Mouse (Mus musculus) heart, postnatal 0 days (tissue): ENCODE measurements around the gene Cfdp1. TPM values are rescaled to one million over a fixed set of nuclear protein-coding genes. Genes with fewer than 3 reads are reported as not detected.

Experiments used
- ATAC-seq: fragments of 200-750 bp; cut with Nextera tagmentation; 2 replicates; pipeline ENCODE4 v1.8.0; 2017; ENCODE audit warnings: low read depth, moderate number of reproducible peaks, moderate library complexity; ENCODE audit not compliant: insufficient read depth
- DNase-seq: peaks from one replicate; pipeline ENCODE4 v3.0.0-alpha.2; 2016; ENCODE audit warnings: low spot score
- H3K27ac ChIP-seq: fragments of 300-500 bp; sonication (generic); 2 replicates; pipeline ENCODE4 v1.5.1; 2014; ENCODE audit warnings: low read depth, mild to moderate bottlenecking
- H3K27me3 ChIP-seq: fragments of 300-500 bp; sonication (generic); 2 replicates; pipeline ENCODE4 v1.6.1; 2014; ENCODE audit warnings: low read length, mixed read lengths; ENCODE audit not compliant: control insufficient read depth, insufficient read depth
- H3K36me3 ChIP-seq: fragments of 300-500 bp; sonication (generic); replicated peaks from 2 replicates; pipeline ENCODE4 v1.6.1; 2014; ENCODE audit warnings: low read length, mixed read lengths; ENCODE audit not compliant: control insufficient read depth, insufficient read depth
- H3K4me1 ChIP-seq: fragments of 300-500 bp; sonication (generic); 2 replicates; pipeline ENCODE4 v1.6.1; 2014; ENCODE audit warnings: antibody characterized with exemption; ENCODE audit not compliant: control insufficient read depth, insufficient read depth
- H3K4me2 ChIP-seq: fragments of 300-500 bp; sonication (generic); 2 replicates; pipeline ENCODE4 v1.6.1; 2014; ENCODE audit warnings: low read depth, mild to moderate bottlenecking, low read length, moderate library complexity
- H3K4me3 ChIP-seq: fragments of 300-500 bp; sonication (generic); 2 replicates; pipeline ENCODE4 v1.5.1; 2014; ENCODE audit warnings: low read depth, low read length
- H3K9ac ChIP-seq: fragments of 300-500 bp; sonication (generic); replicated peaks from 2 replicates; pipeline ENCODE4 v1.6.1; 2014; ENCODE audit warnings: low read depth, low read length, mixed read lengths
- H3K9me3 ChIP-seq: fragments of 300-500 bp; sonication (generic); replicated peaks from 2 replicates; pipeline ENCODE4 v1.6.1; 2016; ENCODE audit warnings: low read length; ENCODE audit not compliant: control insufficient read depth
- CTCF ChIP-seq: IDR thresholded peaks from 2 replicates; pipeline ENCODE4 v1.5.1; 2016; ENCODE audit warnings: antibody characterized with exemption, control low read depth, low read depth
- EP300 ChIP-seq: IDR thresholded peaks from 2 replicates; pipeline ENCODE4 v1.6.1; 2016; ENCODE audit warnings: antibody characterized with exemption, low read depth
- WGBS: fragments of 180-500 bp; shearing (Covaris S2); extraction: QIAGEN DNeasy Blood & Tissue Kit; methylation state at CpG from one replicate; pipeline ENCODE4 v1.1.7; 2014; 5-methylcytosine and 5-hydroxymethylcytosine counted together
- polyA plus RNA-seq: library from polyadenylated mRNA; unstranded; fragments of >200 nt; fragmentation: Nextera tagmentation; extraction: Ambion mirVana; gene quantifications from 2 replicates; pipeline ENCODE4 v1.2.1, GENCODE M21; 2015
- total RNA-seq: library from RNA; depleted of rRNA; stranded (reverse); fragments of >200 nt; gene quantifications from 2 replicates; pipeline ENCODE4 v1.2.3, GENCODE M21; 2014; ENCODE audit warnings: low replicate concordance

The Cfdp1 gene
- total and polyA plus RNA-seq, 2 experiments from 2014 or later: 16.1 to 85.4 TPM

DNA sequence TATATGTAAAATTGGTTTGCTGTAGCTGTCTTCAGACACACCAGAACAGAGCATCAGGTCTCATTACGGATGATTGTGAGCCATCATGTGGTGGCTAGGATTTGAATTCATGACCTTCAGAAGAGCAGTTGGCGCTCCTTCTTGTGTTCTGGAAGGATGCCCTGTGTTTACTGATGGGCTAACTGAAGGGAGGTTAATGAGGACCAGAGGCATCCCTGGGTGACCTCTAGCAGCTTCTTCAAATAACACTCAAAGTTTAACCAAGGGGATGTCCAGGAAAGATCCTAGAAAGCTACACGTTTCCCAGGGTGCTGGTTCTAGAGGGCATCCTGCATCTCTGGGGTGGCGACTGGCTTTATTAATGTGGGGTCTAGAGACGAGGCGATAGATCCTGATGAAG lies 99.4 kb downstream of the Cfdp1 start:
- Histone ChIP-seq H3K4me1 (peaks cover 7% of the 10 kb centered on the region), H3K4me2 (no peak overlapping the region), H3K9ac (no peak overlapping the region), H3K27ac (no peak overlapping the region), H3K4me3 (no peak overlapping the region), H3K27me3 (no peaks in the 10 kb centered on the region), H3K9me3 (no peaks in the 10 kb centered on the region), H3K36me3 (no peaks in the 10 kb centered on the region)
- no peak for DNase-seq
- TF ChIP-seq CTCF (no peak), EP300 (no peak)
- ATAC-seq: no peak
- 80% methylated on average over 6 of the region's 6 CpGs for WGBS

DNA sequence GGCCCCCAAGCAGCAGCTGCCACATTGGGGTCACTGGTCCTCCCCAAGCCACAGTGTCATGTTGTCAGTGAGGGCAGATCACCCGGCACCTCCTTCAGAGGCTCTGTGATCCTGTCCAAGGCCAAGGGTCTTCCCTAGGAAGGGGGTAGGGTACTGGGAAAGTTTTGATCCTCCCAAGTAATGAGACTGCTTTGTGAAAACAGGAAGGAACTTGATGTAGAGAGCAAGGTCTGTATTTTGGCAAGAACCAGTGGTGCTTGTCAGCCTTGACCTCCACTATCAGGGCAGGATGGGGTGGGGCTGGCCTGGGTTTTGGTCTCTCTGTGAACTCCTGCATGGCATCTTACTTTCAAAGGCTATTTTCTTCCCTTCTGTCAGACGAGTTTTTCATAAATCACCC lies 100.0 kb downstream of the Cfdp1 start:
- no peaks in the 10 kb centered on the region for H3K27me3 ChIP-seq
- TF ChIP-seq EP300 (no peak), CTCF (no peak)
- H3K4me1 ChIP-seq: peaks cover 7% of the 10 kb centered on the region
- ATAC-seq (peak; percentile 64), DNase-seq (no peak)
- H3K27ac ChIP-seq: 0 out of 2 replicates have a peak overlapping the region, but pooled peaks have one; percentile 46
- H3K36me3 ChIP-seq: no peaks in the 10 kb centered on the region
- no peaks in the 10 kb centered on the region for H3K9me3 ChIP-seq
- H3K4me2 ChIP-seq: no peak overlapping the region
- H3K4me3 ChIP-seq: no peak overlapping the region
- H3K9ac ChIP-seq: no peak overlapping the region
- 20% methylated on average over 2 of the region's 2 CpGs for WGBS

DNA sequence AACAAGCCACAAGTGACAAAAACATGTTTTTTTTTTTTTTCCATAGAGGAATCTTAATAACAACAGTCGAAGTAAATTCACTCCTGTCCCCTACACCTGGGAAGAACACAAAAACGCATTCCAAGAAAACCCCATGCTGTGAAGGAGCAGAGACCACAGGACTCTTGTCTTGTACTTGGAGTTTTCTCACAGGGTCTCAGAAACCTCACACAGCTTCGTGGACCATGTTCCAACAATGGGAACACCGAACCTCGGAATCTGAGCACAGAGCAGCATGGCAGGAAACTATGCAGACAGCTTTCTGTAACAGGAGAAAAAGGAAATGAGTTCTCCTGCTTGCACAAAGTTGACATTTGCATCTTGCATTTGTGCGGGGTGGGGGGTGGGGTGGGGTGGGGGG lies 105.3 kb downstream of the Cfdp1 start:
- TF ChIP-seq EP300 (no peak), CTCF (no peak)
- WGBS: 42% methylated on average over 6 of the region's 6 CpGs
- ATAC-seq (no peak), DNase-seq (no peak)
- Histone ChIP-seq H3K36me3 (no peaks in the 10 kb centered on the region), H3K4me1 (peaks cover 17% of the 10 kb centered on the region), H3K27ac (no peak overlapping the region), H3K9me3 (no peaks in the 10 kb centered on the region), H3K4me2 (no peak overlapping the region), H3K9ac (no peak overlapping the region), H3K4me3 (no peak overlapping the region), H3K27me3 (no peaks in the 10 kb centered on the region)

DNA sequence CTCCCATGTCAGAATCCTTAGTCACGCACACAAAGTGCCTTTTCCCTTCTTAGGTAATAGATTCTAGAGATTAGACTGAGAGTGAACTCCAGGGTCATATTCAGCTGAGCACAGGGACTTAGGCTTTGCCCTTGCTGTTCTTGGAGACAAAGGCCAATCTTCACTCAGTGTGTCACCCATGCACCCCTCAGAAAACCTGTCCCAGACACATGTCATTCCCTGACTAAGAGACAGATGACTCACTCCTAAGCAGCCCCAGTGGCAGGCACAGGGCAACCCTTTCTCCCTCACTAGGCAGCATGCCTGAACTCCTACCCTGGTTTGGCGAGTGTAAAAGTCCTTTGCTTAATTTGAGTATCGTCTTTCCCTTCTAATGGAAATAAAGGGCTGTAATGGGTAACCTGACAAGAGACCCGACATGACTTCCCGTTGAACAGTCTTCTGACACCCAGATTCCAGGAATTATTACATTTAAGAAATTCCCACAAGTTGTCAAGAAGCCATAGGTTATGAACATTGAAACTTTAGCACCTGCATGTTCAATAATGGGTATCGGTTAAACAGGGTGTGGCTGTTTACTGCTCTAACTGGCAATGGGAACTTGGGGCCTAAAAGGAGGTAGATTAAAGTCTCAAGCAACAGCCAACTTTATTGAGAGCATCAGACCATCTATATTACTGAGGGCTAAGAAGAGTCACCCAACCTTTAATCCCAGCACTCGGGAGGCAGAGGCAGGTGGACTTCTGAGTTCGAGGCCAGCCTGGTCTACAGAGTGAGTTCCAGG lies 106.0 kb downstream of the Cfdp1 start:
- Histone ChIP-seq H3K4me1 (peaks cover 16% of the 10 kb centered on the region), H3K4me3 (no peak overlapping the region), H3K9ac (no peak overlapping the region), H3K27me3 (no peaks in the 10 kb centered on the region), H3K36me3 (no peaks in the 10 kb centered on the region), H3K4me2 (no peak overlapping the region), H3K27ac (no peak overlapping the region), H3K9me3 (no peaks in the 10 kb centered on the region)
- ATAC-seq (no peak), DNase-seq (no peak)
- 73% methylated on average over 8 of the region's 8 CpGs for WGBS
- no peak for TF ChIP-seq CTCF
- no peak for TF ChIP-seq EP300

DNA sequence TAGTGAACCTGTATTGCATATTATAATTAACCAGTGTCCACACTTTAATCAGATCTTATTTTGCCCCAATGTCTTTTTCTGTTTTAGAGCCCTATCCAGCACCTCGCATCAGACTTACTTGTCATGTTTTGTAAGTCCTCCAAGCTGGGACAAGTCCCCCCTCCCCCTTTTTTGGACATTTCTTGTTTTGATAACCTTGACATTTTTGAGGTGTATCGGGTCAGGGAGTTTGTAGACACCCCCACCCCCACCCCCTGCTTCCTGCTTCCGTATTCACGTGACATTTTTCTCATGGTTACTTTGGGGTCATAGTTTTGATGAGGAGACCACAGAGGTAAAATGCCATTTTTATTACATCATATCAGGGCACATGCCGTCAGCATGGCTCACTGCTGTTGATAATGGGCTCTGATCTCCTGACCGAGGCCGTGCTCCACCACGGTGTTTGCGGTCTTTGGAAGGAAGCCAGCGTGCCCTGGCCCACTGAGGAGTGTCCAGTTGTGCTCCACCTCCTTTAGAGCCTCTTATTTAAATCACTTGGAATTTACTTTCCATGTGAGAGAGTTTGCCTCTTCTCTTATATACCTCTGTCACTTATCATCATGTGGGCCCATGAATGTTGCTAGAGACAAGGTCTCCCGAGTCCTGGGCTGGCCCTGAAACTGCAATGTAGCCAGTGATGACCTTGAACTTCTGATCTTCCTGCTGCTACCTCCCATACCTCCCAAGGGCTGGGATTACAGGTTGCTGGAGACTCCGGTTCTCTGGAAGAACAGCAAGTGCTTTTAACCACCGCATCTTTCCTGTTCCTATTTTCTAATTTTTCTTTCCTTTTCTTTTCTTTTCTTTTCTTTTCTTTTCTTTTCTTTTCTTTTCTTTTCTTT lies 107.3 kb downstream of the Cfdp1 start:
- ATAC-seq (no peak), DNase-seq (no peak)
- no peaks in the 10 kb centered on the region for H3K9me3 ChIP-seq
- peaks cover 23% of the 10 kb centered on the region for H3K4me1 ChIP-seq
- H3K9ac ChIP-seq: no peak overlapping the region
- no peaks in the 10 kb centered on the region for H3K36me3 ChIP-seq
- TF ChIP-seq CTCF: no peak
- no peak for TF ChIP-seq EP300
- H3K27me3 ChIP-seq: no peaks in the 10 kb centered on the region
- no peak overlapping the region for H3K4me3 ChIP-seq
- WGBS: 26% methylated on average over 13 of the region's 13 CpGs
- peak overlapping the region; percentile 75 for H3K27ac ChIP-seq
- no peak overlapping the region for H3K4me2 ChIP-seq
